Mouse (Mus musculus) E14TG2a.4 (cell line): ENCODE data around the gene Zdhhc8.

Experiments
- CTCF ChIP-seq: conservative IDR thresholded peaks from 2 replicates; pipeline ENCODE4 v1.5.1; 2014; ENCODE audit warnings: low read length
- POU5F1 ChIP-seq: IDR thresholded peaks from 2 replicates; pipeline ENCODE4 v1.6.1; 2014; ENCODE audit warnings: low read length, borderline replicate concordance

- no peak for TF ChIP-seq CTCF
- TF ChIP-seq POU5F1, result no peak
These were observed 49.1 kb downstream of the Zdhhc8 start for GRCm38 (mm10) chr16:18185715-18186449.
